Mouse (Mus musculus): ENCODE data around the gene Psap. TPM values are rescaled to one million over a fixed set of nuclear protein-coding genes. Genes with fewer than 3 reads are reported as not detected.
A peak's percentile ranks its signal among the peaks of the same experiment; 100 is the strongest.

Psap gene
- polyA plus RNA-seq, 1 experiment = 443 TPM

- TF ChIP-seq POLR2A (IDR thresholded peaks at IDR 0.05; ENCODE audit: low read depth, low read length) = no peak
- TF ChIP-seq CTCF (IDR thresholded peaks at IDR 0.05; ENCODE audit: extremely low read depth, insufficient read length, insufficient replicate concordance, low read depth, low read length) = no peak
- Histone ChIP-seq H3K27ac (ENCODE audit: insufficient read depth, low read depth, low read length) (peak overlapping the region; percentile 89), H3K4me3 (ENCODE audit: low read depth, low read length) (peak overlapping the region; percentile 30; the same call in 1 of the 2 replicates), H3K4me1 (ENCODE audit: control insufficient read depth, insufficient read depth, insufficient read length, low read length) (peaks cover 35% of the 10 kb centered on the region), H3K27me3 (ENCODE audit: control insufficient read depth, insufficient read depth, low read length) (no peaks in the 10 kb centered on the region), H3K36me3 (ENCODE audit: control insufficient read depth, insufficient read depth, low read length) (no peaks in the 10 kb centered on the region)
- WGBS = 12% methylated on average over 3 of the region's 3 CpGs
Observed at GRCm38 (mm10) chr10:60351248-60351647, 73.8 kb downstream of the Psap start.

- Histone ChIP-seq H3K4me1 (ENCODE audit: control insufficient read depth, insufficient read depth, insufficient read length, low read length) (peaks cover 30% of the 10 kb centered on the region), H3K4me3 (ENCODE audit: low read depth, low read length) (no peak overlapping the region), H3K27me3 (ENCODE audit: control insufficient read depth, insufficient read depth, low read length) (no peaks in the 10 kb centered on the region)
Observed at GRCm38 (mm10) chr10:60351761-60352455, 74.5 kb downstream of the Psap start.

More at GRCm38 (mm10) chr10:60351761-60352455, 74.5 kb downstream of the Psap start:
- Histone ChIP-seq H3K36me3 (ENCODE audit: control insufficient read depth, insufficient read depth, low read length) (no peaks in the 10 kb centered on the region), H3K27ac (ENCODE audit: insufficient read depth, low read depth, low read length) (peak overlapping the region; percentile 89)
- TF ChIP-seq CTCF (IDR thresholded peaks at IDR 0.05; ENCODE audit: extremely low read depth, insufficient read length, insufficient replicate concordance, low read depth, low read length) (no peak), POLR2A (IDR thresholded peaks at IDR 0.05; ENCODE audit: low read depth, low read length) (no peak)
- 20% methylated on average over 7 of the region's 7 CpGs for WGBS

Other genes starting within 250 kb of the Psap start
- gene Spock2, start 171.4 kb upstream of the Psap start, polyA plus RNA-seq (2012; rRNA removed) = 2.6 and 2.8 TPM in 2 replicates
- gene Chst3, start 58.4 kb upstream of the Psap start, polyA plus RNA-seq (2012; rRNA removed) = 1.8 and 4.2 TPM in 2 replicates
- gene Vsir, start 69.2 kb downstream of the Psap start, polyA plus RNA-seq (2012; rRNA removed) = 21.3 and 25.6 TPM in 2 replicates
- gene Gm17455, start 122.1 kb downstream of the Psap start, polyA plus RNA-seq (2012; rRNA removed) = 0.41 and 0.51 TPM in 2 replicates